Mouse (Mus musculus) hindbrain, postnatal 0 days (tissue): ENCODE data around the gene Spon2. TPM values are rescaled to one million over a fixed set of nuclear protein-coding genes. Genes with fewer than 3 reads are reported as not detected.
A peak's percentile ranks its signal among the peaks of the same experiment; 100 is the strongest.

ENCODE experiments used
- ATAC-seq: fragments of 200-750 bp; cut with Nextera tagmentation; 2 replicates; pipeline ENCODE4 v1.8.0; 2017; ENCODE audit warnings: mild to moderate bottlenecking, moderate TSS enrichment, moderate library complexity
- DNase-seq: peaks from one replicate; pipeline ENCODE4 v3.0.0-alpha.2; 2015; ENCODE audit warnings: low spot score
- H3K27ac ChIP-seq: fragments of 300-500 bp; sonication (generic); 2 replicates; pipeline ENCODE4 v1.5.1; 2014; ENCODE audit warnings: mild to moderate bottlenecking
- H3K27me3 ChIP-seq: fragments of 300-500 bp; sonication (generic); 2 replicates; pipeline ENCODE4 v1.6.1; 2014; ENCODE audit warnings: low read length, mixed read lengths; ENCODE audit not compliant: insufficient read depth
- H3K36me3 ChIP-seq: fragments of 300-500 bp; sonication (generic); 2 replicates; pipeline ENCODE4 v1.6.1; 2014; ENCODE audit warnings: low read length, mixed read lengths; ENCODE audit not compliant: insufficient read depth
- H3K4me1 ChIP-seq: fragments of 300-500 bp; sonication (generic); 2 replicates; pipeline ENCODE4 v1.6.1; 2014; ENCODE audit warnings: antibody characterized with exemption, low read length, mixed read lengths; ENCODE audit not compliant: insufficient read depth
- H3K4me2 ChIP-seq: fragments of 300-500 bp; sonication (generic); 2 replicates; pipeline ENCODE4 v1.6.1; 2014; ENCODE audit warnings: low read depth, mild to moderate bottlenecking, low read length, moderate library complexity, mixed read lengths
- H3K4me3 ChIP-seq: fragments of 300-500 bp; sonication (generic); 2 replicates; pipeline ENCODE4 v1.5.1; 2014; ENCODE audit warnings: low read length
- H3K9ac ChIP-seq: fragments of 300-500 bp; sonication (generic); replicated peaks from 2 replicates; pipeline ENCODE4 v1.6.1; 2014; ENCODE audit warnings: mild to moderate bottlenecking, low read length, moderate library complexity, mixed read lengths
- H3K9me3 ChIP-seq: fragments of 300-500 bp; sonication (generic); 2 replicates; pipeline ENCODE4 v1.6.1; 2016; ENCODE audit warnings: low read length, mixed read lengths
- CTCF ChIP-seq: IDR thresholded peaks from 2 replicates; pipeline ENCODE4 v1.5.1; 2016; ENCODE audit warnings: antibody characterized with exemption, control low read depth, low read depth
- WGBS: fragments of 180-500 bp; shearing (Covaris S2); extraction: QIAGEN DNeasy Blood & Tissue Kit; methylation state at CpG from one replicate; pipeline ENCODE4 v1.1.7; 2014; 5-methylcytosine and 5-hydroxymethylcytosine counted together
- polyA plus RNA-seq: library from polyadenylated mRNA; unstranded; fragments of >200 nt; fragmentation: Nextera tagmentation; extraction: Ambion mirVana; gene quantifications from 2 replicates; pipeline ENCODE4 v1.2.1, GENCODE M21; 2015
- total RNA-seq: library from RNA; depleted of rRNA; stranded (reverse); fragments of >200 nt; gene quantifications from 2 replicates; pipeline ENCODE4 v1.2.3, GENCODE M21; 2014

Spon2 gene
- total and polyA plus RNA-seq, 2 experiments from 2014 or later, result 3.9 to 4.3 TPM

DNA sequence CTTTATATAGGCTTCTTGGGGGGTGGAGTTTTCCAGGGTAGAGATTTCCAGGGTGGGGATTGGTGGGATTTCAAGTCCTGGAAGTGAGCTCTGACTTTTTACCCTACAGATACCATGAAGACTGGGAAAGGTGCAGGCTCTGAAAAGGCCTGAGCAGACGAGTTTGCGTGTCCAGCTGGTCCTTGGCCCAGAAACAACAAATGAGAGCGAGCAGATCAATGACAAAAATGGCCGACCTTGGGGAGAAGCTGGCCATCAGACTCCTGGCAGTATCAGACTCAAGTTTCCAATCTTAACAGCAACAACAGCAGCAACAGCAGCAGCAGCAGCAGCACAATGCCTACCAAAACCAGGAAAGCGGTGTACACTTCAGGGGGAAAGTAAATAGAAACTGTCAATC is 7.4 kb upstream of the Spon2 start:
- DNase-seq (no peak), ATAC-seq (no peak)
- H3K4me1 ChIP-seq, result peaks cover 8% of the 10 kb centered on the region; the same call in 1 of the 2 replicates
- H3K9ac ChIP-seq, result no peak overlapping the region
- H3K27me3 ChIP-seq, result no peaks in the 10 kb centered on the region
- no peak for TF ChIP-seq CTCF
- no peak overlapping the region for H3K4me3 ChIP-seq
- H3K27ac ChIP-seq, result no peak overlapping the region
- H3K9me3 ChIP-seq, result no peaks in the 10 kb centered on the region
- 88% methylated on average over 5 of the region's 5 CpGs for WGBS
- no peaks in the 10 kb centered on the region for H3K36me3 ChIP-seq
- no peak overlapping the region for H3K4me2 ChIP-seq

DNA sequence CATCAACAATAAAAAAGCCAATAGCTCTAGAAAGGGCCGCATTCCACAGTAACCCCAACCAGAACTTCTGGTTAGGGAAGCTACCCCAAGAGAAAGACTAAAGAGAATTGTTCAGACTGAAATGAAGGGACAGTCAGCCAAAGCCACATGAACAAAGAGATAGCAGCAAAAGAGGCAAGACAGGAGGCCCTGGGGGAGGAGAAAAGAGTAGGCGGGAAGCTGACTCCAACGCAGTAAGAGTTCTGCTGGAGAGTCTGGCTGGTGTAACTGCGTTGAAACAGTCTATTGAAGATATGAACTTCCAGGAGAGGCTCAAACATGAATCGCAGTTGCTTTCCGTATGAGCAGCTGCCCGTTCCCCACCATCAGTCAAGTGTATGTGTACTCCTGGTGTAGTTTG is 6.2 kb upstream of the Spon2 start:
- Histone ChIP-seq H3K4me2 (no peak overlapping the region), H3K9me3 (no peaks in the 10 kb centered on the region)
- ATAC-seq, result no peak

DNA sequence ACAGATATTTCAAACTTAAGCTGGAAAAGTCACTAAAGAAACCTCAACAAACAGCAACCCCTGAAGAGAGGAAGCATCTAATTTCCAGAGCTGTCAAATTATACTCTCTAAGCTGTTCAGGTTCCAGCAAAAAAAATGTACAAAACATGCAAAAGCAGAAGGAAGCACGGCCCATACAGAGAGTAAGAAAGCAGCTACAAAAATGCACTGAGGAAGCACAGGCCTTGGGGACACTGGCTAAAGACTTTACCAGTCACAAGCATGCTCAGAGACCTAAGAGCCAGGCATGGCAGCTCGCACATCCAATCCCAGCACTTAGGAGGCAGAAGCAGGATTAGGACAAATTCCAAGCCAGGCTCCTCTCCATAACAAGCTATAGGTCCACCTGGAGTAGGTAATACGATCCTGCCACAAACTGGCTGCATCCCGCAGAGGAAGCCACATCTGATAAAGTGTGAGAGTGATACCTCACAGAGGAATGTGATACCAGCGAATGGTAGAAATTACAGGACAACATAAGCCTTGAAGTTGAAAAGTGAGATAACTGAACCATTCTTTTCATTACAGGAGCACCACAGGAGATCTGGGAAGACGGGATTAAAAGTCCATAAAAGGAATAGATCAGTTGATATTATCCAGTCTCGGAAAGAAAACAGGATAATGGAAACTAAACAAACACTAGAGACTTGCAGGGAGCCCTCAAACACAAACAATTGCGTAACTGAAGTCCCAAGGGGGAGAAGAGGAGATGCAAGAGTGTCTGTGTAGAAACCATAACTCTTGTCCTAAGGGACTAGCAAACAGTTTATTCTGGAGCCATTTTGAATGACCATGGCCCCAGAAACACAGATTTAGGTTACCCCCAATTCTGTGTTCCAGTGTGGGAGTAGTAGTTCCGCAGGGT is 4.8 kb upstream of the Spon2 start:
- Histone ChIP-seq H3K36me3 (no peaks in the 10 kb centered on the region), H3K27ac (no peak overlapping the region; the same call in 1 of the 2 replicates), H3K4me1 (peaks cover 12% of the 10 kb centered on the region; the same call in 1 of the 2 replicates), H3K4me3 (no peak overlapping the region), H3K4me2 (no peak overlapping the region), H3K9me3 (no peaks in the 10 kb centered on the region), H3K27me3 (no peaks in the 10 kb centered on the region), H3K9ac (no peak overlapping the region)
- no peak for DNase-seq
- WGBS, result 75% methylated on average over 9 of the region's 9 CpGs
- no peak for ATAC-seq
- no peak for TF ChIP-seq CTCF

More for the DNA sequence above, 6.2 kb upstream of the Spon2 start:
- no peak overlapping the region for H3K27ac ChIP-seq
- DNase-seq, result no peak
- peaks cover 12% of the 10 kb centered on the region; the same call in 1 of the 2 replicates for H3K4me1 ChIP-seq
- no peak overlapping the region for H3K9ac ChIP-seq
- WGBS, result 81% methylated on average over 7 of the region's 7 CpGs
- no peaks in the 10 kb centered on the region for H3K36me3 ChIP-seq
- H3K27me3 ChIP-seq, result no peaks in the 10 kb centered on the region
- H3K4me3 ChIP-seq, result no peak overlapping the region
- TF ChIP-seq CTCF, result no peak

DNA sequence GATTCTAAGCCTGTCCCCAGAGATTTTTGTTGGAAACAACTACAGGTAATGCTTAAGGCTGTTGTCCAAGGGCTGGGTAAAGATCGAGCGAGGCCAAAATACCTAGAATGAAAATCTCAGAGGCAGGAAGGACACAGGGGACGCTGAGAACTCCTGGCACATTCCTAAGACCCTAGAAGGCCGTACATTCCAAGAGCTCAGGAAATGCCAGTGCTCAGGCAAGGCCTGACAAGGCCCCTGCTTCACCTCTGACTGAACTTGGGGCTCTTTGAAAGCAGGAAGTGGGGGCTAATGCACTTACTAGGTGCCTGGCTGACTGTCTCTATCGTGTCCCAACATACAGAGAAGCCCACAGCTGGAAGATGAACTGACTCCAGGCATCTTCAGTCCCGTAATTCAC is 4.1 kb upstream of the Spon2 start:
- Histone ChIP-seq H3K36me3 (no peaks in the 10 kb centered on the region), H3K27me3 (no peaks in the 10 kb centered on the region), H3K4me1 (peaks cover 14% of the 10 kb centered on the region; the same call in 1 of the 2 replicates), H3K9ac (no peak overlapping the region), H3K9me3 (no peaks in the 10 kb centered on the region), H3K4me3 (no peak overlapping the region), H3K27ac (no peak overlapping the region), H3K4me2 (no peak overlapping the region)
- no peak for TF ChIP-seq CTCF
- DNase-seq (no peak), ATAC-seq (no peak)
- 79% methylated on average over 6 of the region's 6 CpGs for WGBS

DNA sequence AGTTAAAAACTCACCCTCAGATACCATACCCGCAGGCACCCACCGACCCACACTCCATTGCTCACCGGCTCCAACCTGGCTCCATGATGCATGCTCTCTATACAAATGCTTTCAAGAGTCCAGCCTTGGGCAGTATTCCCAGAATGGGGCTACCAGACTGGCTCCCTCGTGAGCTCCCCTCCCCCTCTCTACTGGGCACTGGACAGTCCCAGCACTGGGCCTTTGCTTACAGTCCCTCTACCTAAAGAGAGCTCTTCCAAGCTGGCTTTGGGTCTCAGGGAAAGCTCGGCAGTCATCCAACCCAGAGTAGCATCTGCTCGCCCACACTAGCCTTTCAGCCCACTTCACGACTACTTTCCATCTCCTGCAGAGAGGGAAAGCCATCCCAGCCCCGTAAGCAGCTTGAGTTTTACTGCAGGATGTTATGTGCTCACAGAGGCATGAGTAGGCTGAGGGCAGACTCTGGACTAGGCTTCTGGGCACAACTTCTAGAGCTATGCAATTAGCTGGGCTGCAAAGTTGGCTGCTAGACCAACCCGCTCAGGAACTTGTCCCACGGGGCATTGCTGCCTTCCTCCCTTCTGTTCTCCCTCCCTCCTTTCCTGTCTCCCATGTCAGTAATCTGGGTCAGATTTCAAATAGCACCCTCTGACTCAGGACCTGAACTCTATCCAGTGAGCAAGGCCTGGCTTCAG is 2.2 kb upstream of the Spon2 start:
- Histone ChIP-seq H3K4me3 (no peak overlapping the region), H3K27ac (peak overlapping the region; percentile 29; the same call in 1 of the 2 replicates), H3K27me3 (no peaks in the 10 kb centered on the region), H3K9ac (no peak overlapping the region), H3K9me3 (no peaks in the 10 kb centered on the region), H3K36me3 (no peaks in the 10 kb centered on the region), H3K4me1 (peaks cover 14% of the 10 kb centered on the region; the same call in 1 of the 2 replicates), H3K4me2 (no peak overlapping the region)
- no peak for TF ChIP-seq CTCF
- peak; percentile 77 for ATAC-seq
- peak; percentile 74 for DNase-seq
- 55% methylated on average over 10 of the region's 10 CpGs for WGBS

DNA sequence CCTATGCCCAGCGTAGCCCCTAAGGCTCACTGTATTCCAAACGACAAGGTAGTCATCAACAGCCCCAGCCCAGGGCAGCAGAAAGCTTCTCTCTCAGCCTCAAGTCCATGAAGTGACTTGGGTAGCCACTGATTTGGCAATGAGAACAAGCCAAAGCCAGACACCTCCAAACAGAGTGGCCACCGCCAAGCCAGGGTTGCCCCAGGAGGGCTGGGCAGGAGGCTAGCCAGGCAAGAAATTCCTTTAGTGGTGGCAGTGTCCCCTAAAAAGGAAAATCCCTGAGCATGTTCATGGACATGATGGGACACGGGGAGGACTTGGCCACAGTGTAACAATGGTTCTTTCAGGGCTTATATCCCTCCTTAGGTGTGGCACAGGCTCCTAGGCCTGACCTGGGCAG is 1.6 kb upstream of the Spon2 start:
- Histone ChIP-seq H3K27ac (no peak overlapping the region), H3K4me3 (no peak overlapping the region), H3K4me2 (no peak overlapping the region), H3K27me3 (no peaks in the 10 kb centered on the region), H3K9ac (no peak overlapping the region), H3K4me1 (peaks cover 14% of the 10 kb centered on the region; the same call in 1 of the 2 replicates), H3K9me3 (no peaks in the 10 kb centered on the region), H3K36me3 (no peaks in the 10 kb centered on the region)
- no peak for ATAC-seq
- 85% methylated on average over 4 of the region's 4 CpGs for WGBS
- TF ChIP-seq CTCF, result no peak
- no peak for DNase-seq
